Comparison of ENCODE assay signal across 22 mouse cellular contexts in the genomic region with DNA sequence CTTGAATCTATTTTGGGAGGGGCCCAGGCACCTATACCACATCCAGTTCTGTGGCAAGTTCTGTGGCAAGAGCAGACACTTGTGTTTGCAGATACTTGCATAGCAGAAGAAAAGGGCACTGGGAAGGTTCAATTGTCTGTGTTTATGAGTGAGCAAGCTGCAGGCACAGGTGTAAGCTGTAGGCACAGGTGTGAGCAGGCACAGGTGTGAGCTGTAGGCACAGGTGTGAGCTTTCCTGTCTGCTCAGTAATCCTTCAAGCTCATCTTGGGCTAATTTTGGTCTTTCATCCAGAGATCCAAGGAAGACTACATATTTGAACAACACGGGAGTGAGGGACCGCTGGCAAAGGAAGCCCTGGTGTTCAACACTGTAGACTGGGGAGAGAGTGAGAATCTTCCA.
"Had no signal": no experiment of that assay in that cellular context is flagged by ENCODE, and none has a peak within 500 bp of the region (broad histone marks: within the 10 kb centered on the region; RNA-seq: fewer than 3 reads in every experiment).

No protein-coding gene starts in this region.

- H3K4me3 ChIP-seq: gastrocnemius, adult 2 months; heart, embryonic 10.5 days; heart, embryonic 12.5 days; hindbrain, embryonic 10.5 days; hindbrain, embryonic 12.5 days; intestine, embryonic 15.5 days; layer of hippocampus, adult 2 months; left cerebral cortex, adult 2 months had no signal

- DNase-seq: gastrocnemius, adult 2 months; gastrocnemius, postnatal 10 days; gastrocnemius, postnatal 25 days; heart, adult 18-20 months; heart, postnatal 10 days; heart, postnatal 4 days; kidney, adult 18-20 months; kidney, adult 8-10 months; kidney, postnatal 10 days; kidney, postnatal 25 days; liver had no signal

- H3K9me3 ChIP-seq: heart, embryonic 10.5 days; heart, embryonic 12.5 days; hindbrain, embryonic 10.5 days; hindbrain, embryonic 12.5 days; intestine, embryonic 15.5 days had no signal

- H3K27ac ChIP-seq: gastrocnemius, adult 2 months; heart, embryonic 10.5 days; hindbrain, embryonic 10.5 days; hindbrain, embryonic 12.5 days; hindbrain, embryonic 14.5 days; intestine, embryonic 15.5 days; layer of hippocampus, adult 2 months; left cerebral cortex, adult 2 months had no signal

- H3K27me3 ChIP-seq: heart, embryonic 12.5 days; hindbrain, embryonic 12.5 days; intestine, embryonic 15.5 days had no signal

- H3K9ac ChIP-seq: heart, embryonic 12.5 days; hindbrain, embryonic 12.5 days; hindbrain, embryonic 14.5 days; intestine, embryonic 15.5 days had no signal

- H3K4me2 ChIP-seq: heart, embryonic 12.5 days; hindbrain, embryonic 12.5 days; hindbrain, embryonic 14.5 days; intestine, embryonic 15.5 days had no signal

- ATAC-seq: hindbrain, embryonic 16.5 days; inflammation-experienced regulatory T-cells, adult 6 months; intestine, postnatal 0 days had no signal

- H3K4me1 ChIP-seq: hindbrain, embryonic 10.5 days; hindbrain, embryonic 12.5 days had no signal
